Mouse (Mus musculus) bone marrow macrophage, adult 2 months (primary cell): Measurements from ENCODE around the gene Mdga2.

Source experiments
- CTCF ChIP-seq: IDR thresholded peaks from 2 replicates; pipeline ENCODE4 v1.5.1; 2012; ENCODE audit warnings: low read depth, mild to moderate bottlenecking, low read length, moderate library complexity
- POLR2A ChIP-seq: IDR thresholded peaks from 2 replicates; pipeline ENCODE4 v1.6.1; 2012; ENCODE audit warnings: mild to moderate bottlenecking, low read depth, low read length, borderline replicate concordance

GRCm38 (mm10) chr12:66866199-66866598, 356.1 kb downstream of the Mdga2 start:
- TF ChIP-seq POLR2A: no peak
- no peak for TF ChIP-seq CTCF
